Mouse (Mus musculus) R1 (cell line): Measurements from ENCODE around the gene Hdac5.

ENCODE experiments used
- DNase-seq: peaks from one replicate; pipeline ENCODE4 v3.0.0-alpha.2; 2018; ENCODE audit warnings: low read depth, low spot score

Hdac5 gene

DNA sequence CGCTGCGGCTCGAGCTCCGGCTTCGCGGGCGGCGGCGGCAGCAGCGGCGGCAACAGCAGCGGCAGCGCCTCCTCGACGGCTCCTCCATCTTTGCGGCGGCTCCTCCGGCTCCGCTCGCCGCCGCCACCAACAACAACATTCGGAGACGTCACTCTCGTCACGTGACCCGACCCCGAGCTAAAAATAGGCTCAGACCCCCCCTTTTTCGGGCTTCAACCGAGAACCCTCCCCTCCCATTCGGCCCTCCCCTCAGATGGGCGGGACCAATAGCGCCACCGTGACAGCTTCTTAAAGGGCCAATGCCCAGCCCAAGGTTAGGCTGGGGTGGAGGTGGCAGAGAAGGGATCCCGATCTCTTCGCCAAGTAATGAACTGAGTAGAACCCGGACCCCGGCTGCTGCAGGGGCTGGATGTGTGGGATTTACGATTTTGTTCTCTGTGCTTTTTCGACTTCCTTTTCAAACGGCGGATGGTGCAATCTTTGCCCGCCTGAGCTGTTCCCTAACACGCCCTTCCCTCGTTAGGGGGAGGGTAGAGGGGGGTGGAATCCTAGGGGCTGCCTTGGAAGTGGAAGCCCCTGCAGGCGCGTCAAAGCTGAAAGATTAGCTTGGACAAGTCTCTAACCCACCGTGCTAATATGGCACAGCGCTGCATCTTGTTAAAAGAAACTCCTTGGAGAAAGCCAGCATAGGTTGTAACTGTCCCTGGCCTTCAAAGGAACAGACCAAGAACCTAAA, at the start of gene Hdac5:
Hdac5 (minus strand) TSS at position 161 of the 736 bp plus-strand sequence.
- peak; percentile 99 for DNase-seq

DNA sequence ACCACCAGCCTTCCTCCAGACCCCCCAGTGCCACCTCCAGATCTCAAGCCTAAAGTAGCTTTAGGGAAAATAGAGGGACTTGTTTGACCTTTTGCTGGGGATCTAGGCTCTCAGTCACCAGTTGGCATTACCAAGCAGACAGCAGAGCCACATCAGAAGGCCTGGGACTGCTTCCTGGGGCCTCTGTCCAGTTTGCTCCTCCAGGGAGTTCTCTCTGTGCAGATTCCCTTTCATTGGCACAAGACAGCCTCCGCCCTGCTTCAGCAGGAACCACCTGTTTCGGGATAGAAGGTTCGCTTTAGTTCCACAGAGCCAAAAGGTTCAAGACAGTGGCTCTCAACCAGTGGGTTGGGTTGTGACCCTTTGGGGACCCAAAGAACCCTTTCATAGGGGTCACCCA, 49.6 kb upstream of the Hdac5 start:
- DNase-seq, result no peak

GRCm38 (mm10) chr11:102277754-102278153, 47.8 kb upstream of the Hdac5 start:
- no peak for DNase-seq

GRCm38 (mm10) chr11:102276411-102276915, 46.5 kb upstream of the Hdac5 start:
- peak; percentile 80 for DNase-seq

- no peak for DNase-seq
These were observed 38.7 kb upstream of the Hdac5 start, which contains the start of gene Asb16 for GRCm38 (mm10) chr11:102268520-102269244. Gene Asb16 (plus strand): TSS chr11:102268743.

- DNase-seq, result peak; percentile 97
These were observed 37.5 kb upstream of the Hdac5 start for GRCm38 (mm10) chr11:102267480-102267879.

DNA sequence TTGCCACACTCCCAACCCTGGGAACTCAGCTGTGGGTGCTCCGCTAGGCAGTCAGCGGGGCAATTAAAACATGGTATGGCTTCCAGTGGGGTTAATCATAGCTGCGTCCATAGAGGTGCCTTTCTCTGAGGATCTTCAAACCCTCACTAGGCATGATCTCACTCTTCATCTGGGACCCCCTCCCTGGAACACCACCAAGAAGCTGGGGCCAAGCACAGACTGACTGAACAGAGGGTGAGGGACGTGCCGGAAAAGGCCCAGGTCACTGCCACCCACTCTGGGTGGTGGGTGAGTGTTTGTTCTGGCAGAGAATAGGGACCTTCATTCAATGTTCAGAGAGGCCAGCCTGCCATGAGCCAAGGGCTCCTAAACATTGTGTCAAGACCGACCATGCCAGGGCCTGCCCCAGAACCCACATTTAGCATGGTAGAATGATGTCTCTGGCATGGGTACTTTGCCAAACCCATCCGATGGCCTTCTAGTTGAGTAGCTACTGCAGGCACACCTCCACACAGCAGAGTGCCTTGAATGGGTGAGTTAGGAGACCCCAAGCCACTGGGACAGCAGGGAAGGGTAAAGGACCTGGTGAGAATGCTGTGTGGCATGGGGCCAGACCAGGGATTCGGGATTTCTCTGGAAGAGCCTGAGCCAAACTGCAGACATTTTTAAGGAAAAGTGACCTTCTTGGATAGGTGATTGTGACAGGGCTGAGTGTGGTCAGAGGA, 36.8 kb upstream of the Hdac5 start:
- DNase-seq, result no peak

DNA sequence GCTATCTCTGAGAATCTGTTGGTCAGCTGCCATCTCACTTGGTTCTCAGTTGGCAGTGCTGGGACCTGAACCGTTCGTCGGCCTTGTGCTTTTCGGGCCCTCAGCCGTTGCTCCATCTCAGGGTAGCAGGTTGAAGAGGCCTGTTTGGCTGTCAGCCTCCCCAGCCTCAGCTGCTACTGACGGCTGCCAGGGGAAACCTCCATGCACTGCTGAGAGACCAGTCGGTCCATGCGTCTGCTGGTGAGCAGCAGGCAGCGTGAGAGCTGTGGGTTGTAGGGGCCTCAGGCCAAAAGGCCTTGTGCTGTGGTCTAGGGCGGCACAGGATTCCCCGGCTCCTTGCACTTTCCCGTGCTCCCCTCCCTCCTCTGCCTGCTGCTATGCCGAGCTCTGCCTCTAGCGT, 35.9 kb upstream of the Hdac5 start:
- peak; percentile 36 for DNase-seq

- DNase-seq, result no peak
These were observed 33.2 kb upstream of the Hdac5 start for GRCm38 (mm10) chr11:102263211-102263610.

- peak; percentile 80 for DNase-seq
These were observed 28.6 kb upstream of the Hdac5 start for GRCm38 (mm10) chr11:102258521-102258920.

DNA sequence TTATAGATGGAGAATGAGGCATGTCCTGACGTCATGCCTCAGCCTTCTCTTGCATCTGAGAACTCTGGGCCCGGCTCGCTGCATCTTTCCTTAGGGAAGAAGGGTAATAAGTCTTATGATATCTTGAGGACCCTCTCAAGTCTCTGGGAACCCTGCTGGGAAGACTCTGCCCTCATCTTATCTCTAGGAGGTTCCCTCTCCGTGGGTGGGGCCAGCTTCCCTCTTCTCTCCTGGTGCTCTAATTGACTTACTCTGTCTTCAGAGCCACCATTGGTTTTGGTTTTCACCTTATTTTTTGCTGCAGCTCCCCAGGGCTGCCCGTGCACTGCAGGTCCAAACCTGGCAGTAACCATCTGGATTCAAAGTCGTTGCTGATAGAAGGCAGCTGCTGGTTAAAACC, 28.1 kb upstream of the Hdac5 start:
- no peak for DNase-seq

DNA sequence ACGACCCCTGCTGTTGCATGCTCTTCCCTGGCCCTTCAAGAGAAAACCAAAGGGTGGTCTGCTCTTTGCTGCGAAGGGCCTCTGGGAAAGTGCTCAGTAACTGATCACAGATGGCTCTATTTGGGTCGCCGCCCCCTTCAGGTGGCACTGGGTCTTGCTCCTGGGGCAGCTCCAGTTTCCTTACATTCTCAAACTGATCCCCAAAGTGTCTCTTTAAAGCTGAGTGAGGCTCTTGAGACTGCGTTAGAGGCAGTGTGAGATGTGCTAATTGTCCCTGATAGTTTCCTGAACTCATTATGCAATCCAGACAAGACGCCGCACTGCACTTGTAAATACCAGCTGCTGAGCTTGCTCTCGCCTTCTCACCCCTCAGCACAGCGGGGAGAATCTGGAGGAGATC, 27.5 kb upstream of the Hdac5 start:
- DNase-seq, result peak; percentile 62

GRCm38 (mm10) chr11:102249351-102250090, 19.6 kb upstream of the Hdac5 start:
- peak; percentile 76 for DNase-seq

GRCm38 (mm10) chr11:102248630-102249230, 18.8 kb upstream of the Hdac5 start, which contains the start of gene BC030867:
Gene BC030867 (plus strand): TSS chr11:102248882.
- peak; percentile 98 for DNase-seq

DNA sequence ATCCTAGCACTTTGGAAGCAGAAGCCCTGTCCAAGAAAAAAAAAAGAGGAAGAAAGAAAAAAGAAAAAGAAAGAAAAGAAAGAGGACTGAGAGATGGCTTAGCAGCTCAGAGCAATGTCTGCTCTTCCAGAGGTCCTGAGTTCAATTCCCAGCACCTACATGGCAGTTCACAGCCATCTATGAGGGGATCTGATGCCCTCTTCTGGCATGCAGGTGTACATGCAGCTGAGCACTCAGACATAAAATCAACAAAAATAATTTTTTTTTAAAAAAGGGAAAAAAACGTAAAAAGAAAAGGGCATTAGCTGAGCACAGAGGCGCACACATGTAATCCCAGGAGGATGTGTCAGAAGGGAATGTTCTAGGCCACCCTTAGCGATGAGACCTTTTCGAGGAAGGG, 16.9 kb upstream of the Hdac5 start:
- DNase-seq, result peak; percentile 46

- DNase-seq, result no peak
These were observed 16.3 kb upstream of the Hdac5 start for GRCm38 (mm10) chr11:102246273-102246635.

- no peak for DNase-seq
These were observed 15.8 kb upstream of the Hdac5 start for GRCm38 (mm10) chr11:102245581-102246272.

DNA sequence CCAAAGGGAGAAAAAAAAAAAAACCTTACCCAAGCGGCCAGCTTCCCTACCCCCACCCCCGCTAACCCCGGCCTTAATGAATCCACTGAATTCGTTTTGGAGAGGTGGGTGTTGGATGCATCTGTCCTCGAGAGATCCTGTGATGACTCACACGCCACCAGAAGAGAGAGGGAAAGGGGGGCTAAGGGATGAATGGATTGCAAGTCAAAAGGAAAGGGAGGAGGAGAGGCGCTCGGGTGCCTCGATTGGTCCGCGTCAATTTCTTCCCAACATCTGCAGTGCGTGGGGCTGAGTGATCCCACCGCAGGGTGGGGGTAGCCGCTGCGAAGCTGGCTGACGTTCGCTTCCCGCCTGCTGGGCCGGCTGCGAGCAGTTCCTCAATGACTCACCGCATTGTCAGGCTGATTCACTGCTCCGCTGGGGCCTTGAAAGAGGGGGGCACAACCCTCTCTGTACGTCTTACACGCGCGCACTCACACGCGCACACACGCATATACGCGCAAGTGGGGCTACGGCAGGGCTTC, 15.0 kb upstream of the Hdac5 start:
- peak; percentile 70 for DNase-seq

DNA sequence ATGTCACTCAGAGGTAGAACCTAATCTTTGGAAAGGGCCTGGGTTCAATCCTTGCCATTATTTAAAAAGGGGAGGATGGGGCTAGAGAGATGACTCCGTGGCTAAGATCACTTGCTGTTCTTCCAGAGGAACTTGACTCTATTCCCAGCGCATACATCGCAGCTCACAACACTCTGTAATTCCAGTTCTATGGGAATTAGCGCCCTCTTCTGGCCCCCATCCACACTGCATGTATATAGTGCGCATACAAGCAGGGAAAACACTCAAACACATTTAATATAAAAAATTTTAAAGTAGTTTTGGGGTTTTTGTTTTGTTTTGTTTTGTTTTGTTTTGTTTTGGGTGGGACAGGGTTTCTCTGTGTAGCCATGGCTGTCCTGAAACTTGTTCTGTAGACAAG, 11.9 kb upstream of the Hdac5 start:
- DNase-seq, result peak; percentile 76

DNA sequence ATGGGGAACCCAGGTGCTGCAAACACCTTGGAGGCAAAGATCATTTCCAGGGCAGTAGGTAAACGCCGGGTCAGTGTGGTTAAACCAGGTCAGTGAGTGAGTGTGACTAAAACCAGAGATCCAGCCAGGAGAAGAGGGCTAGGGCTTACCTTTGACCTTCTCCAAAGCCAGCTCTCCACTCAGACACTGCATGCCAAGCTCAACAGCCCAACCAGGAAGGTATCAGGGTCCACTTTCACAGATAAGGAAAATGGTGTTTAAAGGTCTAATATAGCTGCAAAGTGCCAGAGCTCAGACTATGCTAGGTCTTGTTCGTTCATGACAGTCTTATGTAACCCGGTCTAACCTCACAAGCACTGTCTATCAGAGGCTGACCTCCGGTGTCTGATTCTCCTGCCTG, 11.3 kb upstream of the Hdac5 start:
- DNase-seq, result no peak
